Mouse (Mus musculus): ENCODE measurements at regions not wholly inside any gene's neighbourhood (a gene's known extent, or its start where the extent isn't known, plus 50 kb on each side); places are given as distances from the start of the nearest gene placed in this dataset.

- no peak overlapping the region for H3K27ac ChIP-seq (replicated peaks; ENCODE audit: low read depth, low read length)
- no peaks in the 10 kb centered on the region for H3K27me3 ChIP-seq (ENCODE audit: control insufficient read depth, insufficient read depth, low read length)
- no peak overlapping the region for H3K9ac ChIP-seq (ENCODE audit: low read depth, low read length, severe bottlenecking)
- TF ChIP-seq POLR2A (IDR thresholded peaks at IDR 0.05; ENCODE audit: borderline replicate concordance, extremely low read depth, insufficient read depth, insufficient read length): no peak
- no peaks in the 10 kb centered on the region for H3K4me1 ChIP-seq (ENCODE audit: control insufficient read depth, insufficient read depth, low read length)
- DNase-seq (ENCODE audit: low spot score) (no peak), ATAC-seq (ENCODE audit: low FRiP score, low read depth) (no peak)
- H3K4me2 ChIP-seq (replicated peaks; ENCODE audit: low read depth, low read length, severe bottlenecking): no peak overlapping the region
- H3K9me3 ChIP-seq (ENCODE audit: control insufficient read depth, low read length): no peaks in the 10 kb centered on the region
- no peaks in the 10 kb centered on the region for H3K36me3 ChIP-seq (ENCODE audit: control insufficient read depth, insufficient read depth, low read length)
- no peak overlapping the region for H3K4me3 ChIP-seq (replicated peaks; ENCODE audit: low read length)
Measured at GRCm38 (mm10) chr13:114672411-114672810, 145.6 kb upstream of the Mocs2 start.

GRCm38 (mm10) chr13:114679703-114680378 lies 138.2 kb upstream of the Mocs2 start:
- DNase-seq (ENCODE audit: low spot score) (no peak), ATAC-seq (ENCODE audit: low FRiP score, low read depth) (no peak)
- H3K27ac ChIP-seq (replicated peaks; ENCODE audit: low read depth, low read length): no peak overlapping the region
- no peak overlapping the region for H3K9ac ChIP-seq (ENCODE audit: low read depth, low read length, severe bottlenecking)
- 64% methylated on average over 5 of the region's 5 CpGs for WGBS
- H3K9me3 ChIP-seq (ENCODE audit: control insufficient read depth, low read length): no peaks in the 10 kb centered on the region
- H3K4me1 ChIP-seq (ENCODE audit: control insufficient read depth, insufficient read depth, low read length): no peaks in the 10 kb centered on the region
- H3K4me2 ChIP-seq (replicated peaks; ENCODE audit: low read depth, low read length, severe bottlenecking): no peak overlapping the region
- H3K27me3 ChIP-seq (ENCODE audit: control insufficient read depth, insufficient read depth, low read length): no peaks in the 10 kb centered on the region
- no peak overlapping the region for H3K4me3 ChIP-seq (replicated peaks; ENCODE audit: low read length)
- H3K36me3 ChIP-seq (ENCODE audit: control insufficient read depth, insufficient read depth, low read length): no peaks in the 10 kb centered on the region
- TF ChIP-seq POLR2A (IDR thresholded peaks at IDR 0.05; ENCODE audit: borderline replicate concordance, extremely low read depth, insufficient read depth, insufficient read length): no peak

- Histone ChIP-seq H3K9me3 (ENCODE audit: control insufficient read depth, low read length) (no peaks in the 10 kb centered on the region), H3K4me2 (replicated peaks; ENCODE audit: low read depth, low read length, severe bottlenecking) (no peak overlapping the region), H3K27ac (replicated peaks; ENCODE audit: low read depth, low read length) (no peak overlapping the region), H3K4me3 (replicated peaks; ENCODE audit: low read length) (no peak overlapping the region), H3K27me3 (ENCODE audit: control insufficient read depth, insufficient read depth, low read length) (no peaks in the 10 kb centered on the region), H3K36me3 (ENCODE audit: control insufficient read depth, insufficient read depth, low read length) (no peaks in the 10 kb centered on the region), H3K4me1 (ENCODE audit: control insufficient read depth, insufficient read depth, low read length) (no peaks in the 10 kb centered on the region), H3K9ac (ENCODE audit: low read depth, low read length, severe bottlenecking) (no peak overlapping the region)
- 71% methylated on average over 9 of the region's 9 CpGs for WGBS
- DNase-seq (ENCODE audit: low spot score) (no peak), ATAC-seq (ENCODE audit: low FRiP score, low read depth) (no peak)
- TF ChIP-seq POLR2A (IDR thresholded peaks at IDR 0.05; ENCODE audit: borderline replicate concordance, extremely low read depth, insufficient read depth, insufficient read length): no peak
Measured at GRCm38 (mm10) chr13:114680379-114680733, 137.7 kb upstream of the Mocs2 start.

GRCm38 (mm10) chr13:114681196-114681595 lies 136.8 kb upstream of the Mocs2 start:
- ATAC-seq (ENCODE audit: low FRiP score, low read depth) (no peak), DNase-seq (ENCODE audit: low spot score) (no peak)
- H3K4me2 ChIP-seq (replicated peaks; ENCODE audit: low read depth, low read length, severe bottlenecking): no peak overlapping the region
- WGBS: 66% methylated on average over 4 of the region's 4 CpGs
- no peaks in the 10 kb centered on the region for H3K4me1 ChIP-seq (ENCODE audit: control insufficient read depth, insufficient read depth, low read length)
- no peak overlapping the region for H3K27ac ChIP-seq (replicated peaks; ENCODE audit: low read depth, low read length)
- no peak overlapping the region for H3K9ac ChIP-seq (ENCODE audit: low read depth, low read length, severe bottlenecking)
- H3K36me3 ChIP-seq (ENCODE audit: control insufficient read depth, insufficient read depth, low read length): no peaks in the 10 kb centered on the region
- H3K27me3 ChIP-seq (ENCODE audit: control insufficient read depth, insufficient read depth, low read length): no peaks in the 10 kb centered on the region
- H3K4me3 ChIP-seq (replicated peaks; ENCODE audit: low read length): no peak overlapping the region
- H3K9me3 ChIP-seq (ENCODE audit: control insufficient read depth, low read length): no peaks in the 10 kb centered on the region
- TF ChIP-seq POLR2A (IDR thresholded peaks at IDR 0.05; ENCODE audit: borderline replicate concordance, extremely low read depth, insufficient read depth, insufficient read length): no peak

- WGBS: 82% methylated on average over 4 of the region's 4 CpGs
- H3K36me3 ChIP-seq (ENCODE audit: control insufficient read depth, insufficient read depth, low read length): no peaks in the 10 kb centered on the region
- no peaks in the 10 kb centered on the region for H3K27me3 ChIP-seq (ENCODE audit: control insufficient read depth, insufficient read depth, low read length)
- DNase-seq (ENCODE audit: low spot score) (no peak), ATAC-seq (ENCODE audit: low FRiP score, low read depth) (no peak)
- no peaks in the 10 kb centered on the region for H3K9me3 ChIP-seq (ENCODE audit: control insufficient read depth, low read length)
- H3K27ac ChIP-seq (replicated peaks; ENCODE audit: low read depth, low read length): no peak overlapping the region
- H3K4me1 ChIP-seq (ENCODE audit: control insufficient read depth, insufficient read depth, low read length): no peaks in the 10 kb centered on the region
- no peak overlapping the region for H3K4me3 ChIP-seq (replicated peaks; ENCODE audit: low read length)
- TF ChIP-seq POLR2A (IDR thresholded peaks at IDR 0.05; ENCODE audit: borderline replicate concordance, extremely low read depth, insufficient read depth, insufficient read length): no peak
- H3K9ac ChIP-seq (ENCODE audit: low read depth, low read length, severe bottlenecking): no peak overlapping the region
- H3K4me2 ChIP-seq (replicated peaks; ENCODE audit: low read depth, low read length, severe bottlenecking): no peak overlapping the region
Measured at GRCm38 (mm10) chr13:114681887-114682286, 136.1 kb upstream of the Mocs2 start.

- H3K36me3 ChIP-seq (ENCODE audit: control insufficient read depth, insufficient read depth, low read length): no peaks in the 10 kb centered on the region
- no peaks in the 10 kb centered on the region for H3K4me1 ChIP-seq (ENCODE audit: control insufficient read depth, insufficient read depth, low read length)
- no peaks in the 10 kb centered on the region for H3K9me3 ChIP-seq (ENCODE audit: control insufficient read depth, low read length)
- no peak overlapping the region for H3K27ac ChIP-seq (replicated peaks; ENCODE audit: low read depth, low read length)
- WGBS: 91% methylated on average over 5 of the region's 5 CpGs
- H3K9ac ChIP-seq (ENCODE audit: low read depth, low read length, severe bottlenecking): no peak overlapping the region
- no peak overlapping the region for H3K4me3 ChIP-seq (replicated peaks; ENCODE audit: low read length)
- no peaks in the 10 kb centered on the region for H3K27me3 ChIP-seq (ENCODE audit: control insufficient read depth, insufficient read depth, low read length)
- TF ChIP-seq POLR2A (IDR thresholded peaks at IDR 0.05; ENCODE audit: borderline replicate concordance, extremely low read depth, insufficient read depth, insufficient read length): no peak
- no peak for DNase-seq (ENCODE audit: low spot score)
- no peak overlapping the region for H3K4me2 ChIP-seq (replicated peaks; ENCODE audit: low read depth, low read length, severe bottlenecking)
- ATAC-seq (ENCODE audit: low FRiP score, low read depth): no peak
Measured at GRCm38 (mm10) chr13:114682891-114683290, 135.1 kb upstream of the Mocs2 start.
